ENCODE assay signal across 8 mouse cellular contexts in genomic region chr2:51934574-51935334, GRCm38 (mm10). TPM values are rescaled to one million over a fixed set of nuclear protein-coding genes. Genes with fewer than 3 reads are reported as not detected.
DNase-seq lines count a peak whose midpoint lies in the region; ATAC-seq and TF ChIP-seq lines count a peak whose summit lies in the region.

Gene Rbm43, minus strand, starts transcription at chr2:51935163.

- ATAC-seq in heart, embryonic 12.5 days (ENCODE audit: insufficient number of reproducible peaks, low FRiP score): peak; percentile 81
- ATAC-seq in kidney, postnatal 0 days (replicated peaks; ENCODE audit: low FRiP score, low read depth): peak; percentile 71
- ATAC-seq in liver, embryonic 11.5 days (replicated peaks; ENCODE audit: low FRiP score): peak; percentile 72

- no peak within 1 kb of the TSS for H3ac ChIP-seq in myocyte (ENCODE audit: control insufficient read depth, insufficient read length)

- TF ChIP-seq CTCF in kidney, postnatal 0 days (IDR thresholded peaks at IDR 0.05; ENCODE audit: low read depth): peak; percentile 43; the same call in 1 of the 2 replicates

- no peaks in the 10 kb centered on the region for H3K27me3 ChIP-seq in heart, embryonic 12.5 days (replicated peaks)
- H3K27me3 ChIP-seq in kidney, postnatal 0 days (ENCODE audit: insufficient read depth, low read length): no peaks in the 10 kb centered on the region
- no peaks in the 10 kb centered on the region for H3K27me3 ChIP-seq in liver, embryonic 11.5 days (replicated peaks; ENCODE audit: control insufficient read depth, insufficient read depth, low read length)
- H3K27me3 ChIP-seq in myocyte (ENCODE audit: control insufficient read depth, insufficient read depth, insufficient read length): no peaks in the 10 kb centered on the region
- H3K27me3 ChIP-seq in splenic B cell, adult 2 months (ENCODE audit: control insufficient read depth, insufficient read depth, low read length, poor library complexity, severe bottlenecking): no peaks in the 10 kb centered on the region

- DNase-seq in CD8-positive naive resting alpha-beta T cell, adult 2 months (ENCODE audit: low read depth in 2 of 2, low spot score in 2 of 2): peak; percentile 73 to 79
- DNase-seq in c-Kit-negative CD71-positive TER-119-positive erythroid progenitor cells, embryonic 14.5 days (ENCODE audit: low read depth, low spot score): peak; percentile 62
- DNase-seq in fat pad, adult 2 months (ENCODE audit: extremely low read depth, low read depth, low spot score): peak; percentile 5
- peak; percentile 84 for DNase-seq in kidney, postnatal 0 days (ENCODE audit: low spot score)
- DNase-seq in liver, embryonic 11.5 days (ENCODE audit: low spot score): peak; percentile 81
- peak; percentile 89 for DNase-seq in splenic B cell, adult 2 months (ENCODE audit: low read depth, low spot score)

- H3K36me3 ChIP-seq in heart, embryonic 12.5 days: peaks cover 13% of the 10 kb centered on the region
- H3K36me3 ChIP-seq in kidney, postnatal 0 days (ENCODE audit: insufficient read depth, low read length): no peaks in the 10 kb centered on the region
- H3K36me3 ChIP-seq in liver, embryonic 11.5 days (ENCODE audit: control insufficient read depth, insufficient read depth, low read length): 0 out of 2 replicates have a peak, but pooled peaks cover 2% of the 10 kb centered on the region
- H3K36me3 ChIP-seq in myocyte (ENCODE audit: control insufficient read depth, insufficient read depth): no peaks in the 10 kb centered on the region
- peaks cover under 1% of the 10 kb centered on the region; the same call in 1 of the 2 replicates for H3K36me3 ChIP-seq in splenic B cell, adult 2 months (ENCODE audit: control insufficient read depth, insufficient read depth, low read length, poor library complexity, severe bottlenecking)

- under 1% methylated on average over 48 of the region's 48 CpGs for WGBS in heart, embryonic 12.5 days
- WGBS in kidney, postnatal 0 days: under 1% methylated on average over 48 of the region's 48 CpGs
- WGBS in liver, embryonic 11.5 days: 1% methylated on average over 48 of the region's 48 CpGs

- peak within 1 kb of the TSS; percentile 69 for H3K4me3 ChIP-seq in heart, embryonic 12.5 days
- peak within 1 kb of the TSS; percentile 76 for H3K4me3 ChIP-seq in kidney, postnatal 0 days (replicated peaks; ENCODE audit: low read depth, low read length)
- peak within 1 kb of the TSS; percentile 76 for H3K4me3 ChIP-seq in liver, embryonic 11.5 days (ENCODE audit: low read depth, low read length)
- peak within 1 kb of the TSS; percentile 50 for H3K4me3 ChIP-seq in myocyte

- TF ChIP-seq POLR2A in myocyte (IDR thresholded peaks at IDR 0.05; ENCODE audit: insufficient read length, low read depth): peak; percentile 23

- peak within 1 kb of the TSS; percentile 76 for H3K9ac ChIP-seq in heart, embryonic 12.5 days
- H3K9ac ChIP-seq in kidney, postnatal 0 days (ENCODE audit: low read depth, low read length): peak within 1 kb of the TSS; percentile 71
- peak within 1 kb of the TSS; percentile 83 for H3K9ac ChIP-seq in liver, embryonic 11.5 days (ENCODE audit: low read depth, low read length)

- peaks cover 6% of the 10 kb centered on the region for H3K4me1 ChIP-seq in heart, embryonic 12.5 days (replicated peaks)
- no peaks in the 10 kb centered on the region for H3K4me1 ChIP-seq in kidney, postnatal 0 days (replicated peaks; ENCODE audit: insufficient read depth, low read length)
- H3K4me1 ChIP-seq in liver, embryonic 11.5 days (replicated peaks; ENCODE audit: control insufficient read depth, insufficient read depth, low read length): peaks cover 19% of the 10 kb centered on the region

- no peaks in the 10 kb centered on the region for H3K79me2 ChIP-seq in myocyte (ENCODE audit: control insufficient read depth, insufficient read depth)

- H3K4me2 ChIP-seq in heart, embryonic 12.5 days: peak within 1 kb of the TSS; percentile 74
- peak within 1 kb of the TSS; percentile 82 for H3K4me2 ChIP-seq in kidney, postnatal 0 days (ENCODE audit: low read length)
- H3K4me2 ChIP-seq in liver, embryonic 11.5 days: peak within 1 kb of the TSS; percentile 79
- H3K4me2 ChIP-seq in myocyte (ENCODE audit: low read depth): peak within 1 kb of the TSS; percentile 92

- peak within 1 kb of the TSS; percentile 60 for H3K27ac ChIP-seq in heart, embryonic 12.5 days (ENCODE audit: poor library complexity, severe bottlenecking)
- peak within 1 kb of the TSS; percentile 66; the same call in 1 of the 2 replicates for H3K27ac ChIP-seq in kidney, postnatal 0 days
- peak within 1 kb of the TSS; percentile 90 for H3K27ac ChIP-seq in liver, embryonic 11.5 days (ENCODE audit: low read depth, low read length)

- H3K9me3 ChIP-seq in heart, embryonic 12.5 days (replicated peaks): no peaks in the 10 kb centered on the region
- no peaks in the 10 kb centered on the region for H3K9me3 ChIP-seq in kidney, postnatal 0 days (replicated peaks; ENCODE audit: low read length)
- H3K9me3 ChIP-seq in liver, embryonic 11.5 days (ENCODE audit: control insufficient read depth, low read length): no peaks in the 10 kb centered on the region

TF ChIP-seq in myocyte, 11 proteins besides CTCF, POLR2A, EP300 and RAD21:
- no peak for TF ChIP-seq REST (IDR thresholded peaks at IDR 0.05; ENCODE audit: insufficient read depth, insufficient read length)
- no peak for TF ChIP-seq CEBPB (IDR thresholded peaks at IDR 0.05; ENCODE audit: insufficient read depth, poor library complexity, severe bottlenecking)
- TF ChIP-seq MAX (IDR thresholded peaks at IDR 0.05; ENCODE audit: low read depth): no peak
- TF ChIP-seq SRF (IDR thresholded peaks at IDR 0.05; ENCODE audit: control insufficient read depth, insufficient read length, low read depth): peak; percentile 21
- peak; percentile 0 for TF ChIP-seq USF1 (IDR thresholded peaks at IDR 0.05; ENCODE audit: low read depth)
- no peak for TF ChIP-seq TCF3 (IDR thresholded peaks at IDR 0.05; ENCODE audit: insufficient read length, low read depth)
TF ChIP-seq in myocyte: peak in this region for 2.

RNA-seq across cellular contexts. Expression of gene Rbm43, which starts in this region (rescaled TPM):
- polyA plus RNA-seq in heart, embryonic 12.5 days (2016; fragmentation: Nextera tagmentation; extraction: Ambion mirVana): 11.7 and 12.7 TPM in 2 replicates
- 13.1 and 14.8 TPM in 2 replicates for polyA plus RNA-seq in kidney, postnatal 0 days (2015; fragmentation: Nextera tagmentation; extraction: Ambion mirVana)
- 29.2 and 35.1 TPM in 2 replicates for polyA plus RNA-seq in liver, embryonic 11.5 days (2014; fragmentation: Nextera tagmentation; extraction: Ambion mirVana)
- 3.2 TPM for polyA plus RNA-seq in myocyte (2012; fragmentation: generic; extraction: Trizol)

Comparison
In these comparisons a context has a peak if more than half of its experiments do, and no peak if none do; other contexts are left out.
1. Peak in every context shown above with its lines: DNase-seq, ATAC-seq, H3K4me3 ChIP-seq and H3K27ac ChIP-seq.
2. DNase-seq: peak in every context shown above with its lines; median percentile 89 in splenic B cell, adult 2 months; 84 in kidney, postnatal 0 days; 81 in liver, embryonic 11.5 days; 76 in CD8-positive naive resting alpha-beta T cell, adult 2 months; 62 in c-Kit-negative CD71-positive TER-119-positive erythroid progenitor cells, embryonic 14.5 days; 5 in fat pad, adult 2 months.